Mouse (Mus musculus) cerebellum, adult 11 months (tissue): ENCODE results near the gene Glis3.

Source experiments
- DNase-seq: peaks from one replicate; pipeline ENCODE4 v3.0.0; 2022

The Glis3 gene

DNA sequence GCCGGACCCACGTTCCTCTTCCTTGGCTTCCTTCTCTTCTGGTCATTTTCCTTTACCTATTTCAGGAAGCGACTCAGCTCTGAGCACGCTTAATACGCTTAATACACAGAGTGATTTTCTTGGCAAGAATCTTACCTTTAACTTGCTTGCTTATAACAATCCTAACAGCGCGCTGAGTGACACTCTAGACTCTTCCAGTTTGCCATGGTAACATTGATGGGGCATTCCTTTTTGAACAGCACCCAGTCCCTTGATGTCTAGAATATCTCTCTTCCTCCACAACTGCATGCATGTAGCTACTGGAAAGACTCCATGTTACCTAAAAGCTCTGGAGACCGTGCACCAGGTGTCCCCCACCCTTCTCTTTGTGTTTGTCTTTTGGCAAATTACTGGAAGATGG, 225.5 kb downstream of the Glis3 start:
- no peak for DNase-seq

DNA sequence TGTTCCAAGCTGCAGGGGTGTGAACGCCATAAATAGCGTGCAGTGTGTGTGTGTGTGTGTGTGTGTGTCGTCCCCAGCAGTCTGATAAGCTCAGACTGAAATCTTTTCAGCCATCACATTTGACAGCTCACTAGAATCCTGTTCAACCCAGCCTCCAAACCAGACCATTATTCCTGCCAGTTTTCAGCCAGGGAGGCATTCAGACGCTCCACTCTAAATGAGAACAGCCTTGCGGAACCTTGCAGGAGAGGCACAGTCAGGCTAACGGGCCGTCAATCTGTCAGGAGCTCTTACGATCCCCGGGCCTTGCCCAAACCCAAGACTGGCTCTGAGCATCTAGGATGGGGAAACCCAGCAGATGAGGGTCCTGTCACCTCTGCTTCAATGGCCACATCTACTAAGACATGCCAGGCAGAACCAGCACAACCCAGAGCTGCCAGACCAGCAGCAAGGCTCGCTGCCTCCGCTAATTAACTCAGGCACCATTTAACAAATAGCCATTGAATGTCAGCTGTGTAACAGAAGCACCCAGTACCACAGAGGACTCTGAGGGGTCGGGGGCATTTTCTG, 226.8 kb downstream of the Glis3 start:
- no peak for DNase-seq

DNA sequence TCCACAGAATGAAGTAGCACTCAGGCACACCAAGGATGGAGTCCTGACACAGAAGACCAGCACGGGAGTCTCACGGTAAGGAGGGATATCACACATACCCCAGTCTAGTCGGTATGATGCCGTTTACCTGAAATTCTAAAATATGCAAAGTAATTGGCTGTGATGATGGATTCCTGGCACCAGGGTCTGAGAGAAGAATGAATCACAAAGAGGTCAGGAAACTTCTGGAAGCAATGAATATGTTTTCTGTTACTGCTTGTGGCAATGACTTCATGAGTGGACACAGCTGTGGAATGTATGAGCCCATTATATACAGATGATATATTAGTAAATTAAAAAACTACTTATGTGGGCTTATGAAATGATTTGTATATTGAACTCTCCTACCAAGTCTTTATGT, 231.1 kb downstream of the Glis3 start:
- DNase-seq: no peak

DNA sequence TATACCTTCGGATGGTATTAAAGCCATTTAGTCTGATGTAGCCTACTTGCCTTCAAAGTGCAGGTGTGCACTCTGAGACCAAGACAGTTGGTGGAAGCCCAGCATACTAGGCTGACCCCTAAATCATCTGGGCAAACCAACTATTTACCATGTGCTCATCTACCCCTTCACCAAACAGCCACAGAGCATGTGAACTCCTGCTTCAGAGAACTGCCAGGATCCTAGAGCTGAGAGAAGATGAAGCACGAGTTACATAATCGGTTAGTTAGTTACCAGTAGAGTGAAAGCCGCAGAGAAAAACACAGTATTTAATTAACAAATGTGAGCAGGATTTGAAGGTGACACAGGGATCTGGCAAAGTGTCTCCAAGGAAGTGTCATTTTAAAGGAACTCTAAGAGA, 237.7 kb downstream of the Glis3 start:
- no peak for DNase-seq

DNA sequence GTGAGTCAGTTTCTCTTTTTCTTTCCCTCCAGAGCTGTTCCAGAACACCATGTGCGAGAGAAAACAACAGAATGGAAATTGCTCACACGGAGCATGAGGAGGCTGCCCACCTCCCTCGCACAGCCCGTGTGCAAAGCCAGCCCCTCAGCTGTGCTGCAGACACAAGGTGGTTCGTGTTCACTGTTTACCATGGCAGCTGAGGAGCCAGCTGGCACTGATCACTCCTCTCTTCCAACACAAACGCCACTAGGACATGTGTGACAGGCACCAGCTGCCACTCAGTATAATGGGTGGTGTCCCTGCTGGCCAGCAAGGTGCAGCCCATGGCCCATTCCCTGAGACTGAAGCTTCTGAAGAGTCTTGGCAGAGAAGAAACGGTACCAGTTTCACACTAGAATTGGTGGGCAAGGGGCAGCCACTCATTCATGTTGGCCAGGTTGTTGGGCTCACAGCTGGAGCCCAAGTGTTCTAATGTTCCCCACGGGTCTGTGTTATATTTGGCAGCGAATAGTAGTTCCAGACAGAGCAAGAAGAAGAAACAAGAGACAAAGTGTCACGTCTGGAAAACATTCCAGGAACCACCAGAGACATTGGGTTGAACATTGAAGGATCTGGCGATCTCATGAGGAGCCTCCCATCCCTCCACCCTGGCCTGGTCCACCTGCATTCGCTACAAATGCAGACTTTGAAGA, 243.3 kb downstream of the Glis3 start:
- no peak for DNase-seq

DNA sequence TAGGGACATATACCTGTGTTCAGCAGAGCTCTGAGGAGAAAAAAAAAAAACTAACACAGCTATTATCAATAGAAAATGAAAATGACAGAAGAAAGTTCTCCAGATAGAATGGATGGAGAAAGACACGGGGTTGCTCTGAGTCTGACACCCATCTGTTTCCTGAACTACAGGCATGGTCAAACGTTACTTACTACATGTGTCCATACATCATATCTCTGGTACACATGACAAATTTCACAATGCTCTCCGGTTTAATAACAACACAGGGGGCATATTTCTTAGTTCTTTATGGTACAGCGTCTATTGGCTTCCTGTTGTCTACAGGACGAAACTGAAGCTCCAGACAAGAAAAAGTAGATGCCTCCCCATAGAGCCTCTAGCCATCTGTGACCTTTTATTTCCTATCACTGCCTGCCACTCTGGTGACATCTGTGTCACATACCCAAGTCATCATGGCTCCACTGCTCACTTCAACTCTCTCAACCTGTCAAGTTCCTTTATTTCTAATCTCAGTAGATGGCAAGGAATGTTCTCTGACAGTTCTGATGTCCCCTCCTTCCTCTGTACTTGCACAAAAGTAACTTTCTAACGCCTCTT, 251.6 kb downstream of the Glis3 start:
- no peak for DNase-seq

DNA sequence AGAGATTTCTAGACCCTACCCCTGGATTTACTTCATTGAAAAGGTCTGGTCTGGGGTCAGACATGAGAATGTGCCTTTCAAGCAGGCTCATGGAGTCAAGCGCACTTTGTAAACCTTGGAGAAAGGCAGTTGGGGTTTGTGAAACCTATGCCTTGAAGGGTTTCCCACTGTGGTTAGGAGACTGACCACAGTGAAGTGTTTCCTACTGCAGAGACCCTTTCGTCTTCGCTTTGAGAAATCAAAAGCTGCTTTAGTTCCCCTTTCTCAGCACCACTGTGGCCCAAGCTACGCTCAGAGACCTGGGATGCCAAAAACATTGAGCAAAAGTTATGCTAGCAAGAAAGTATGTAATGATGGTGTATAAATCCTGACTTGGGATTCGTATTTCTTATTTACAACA, 255.7 kb downstream of the Glis3 start:
- DNase-seq: no peak

DNA sequence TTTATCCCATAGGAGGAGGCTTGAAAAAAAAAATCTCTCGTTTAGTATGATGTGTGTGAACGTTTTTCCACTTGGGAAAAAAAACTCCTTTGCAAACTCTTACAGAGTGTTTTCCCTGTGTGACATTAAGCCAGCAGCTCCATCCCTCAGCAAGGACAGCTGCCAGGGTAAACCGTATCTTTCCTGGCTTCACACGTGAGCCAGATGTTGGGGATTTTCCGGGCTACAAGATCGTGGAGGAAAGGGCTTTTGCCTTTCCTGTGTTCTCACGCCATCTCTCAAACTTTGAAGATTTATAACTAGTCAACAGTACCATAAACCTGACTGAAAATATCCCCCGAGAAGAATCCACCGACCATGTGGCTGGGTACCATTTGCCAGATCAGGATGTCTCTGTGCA, 256.9 kb downstream of the Glis3 start:
- DNase-seq: no peak

DNA sequence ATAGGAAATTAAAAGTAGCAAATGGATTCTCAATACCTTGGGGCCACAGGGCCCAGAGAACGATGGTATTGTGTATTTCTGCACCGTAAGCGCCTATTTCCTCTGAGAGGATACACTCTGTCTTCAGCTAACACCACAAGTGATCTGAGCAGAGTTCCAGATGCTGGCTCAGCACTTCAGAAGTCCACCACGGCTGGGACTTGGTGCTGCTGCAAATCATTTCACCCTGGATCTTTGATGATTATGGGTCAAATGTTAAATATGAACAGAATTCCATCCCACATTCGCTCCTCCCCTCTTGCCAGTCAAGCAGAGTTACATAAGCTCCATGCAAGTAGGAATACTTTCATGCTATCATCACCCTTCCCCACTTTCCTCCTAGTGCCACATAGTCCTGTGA, 263.8 kb downstream of the Glis3 start:
- no peak for DNase-seq

DNA sequence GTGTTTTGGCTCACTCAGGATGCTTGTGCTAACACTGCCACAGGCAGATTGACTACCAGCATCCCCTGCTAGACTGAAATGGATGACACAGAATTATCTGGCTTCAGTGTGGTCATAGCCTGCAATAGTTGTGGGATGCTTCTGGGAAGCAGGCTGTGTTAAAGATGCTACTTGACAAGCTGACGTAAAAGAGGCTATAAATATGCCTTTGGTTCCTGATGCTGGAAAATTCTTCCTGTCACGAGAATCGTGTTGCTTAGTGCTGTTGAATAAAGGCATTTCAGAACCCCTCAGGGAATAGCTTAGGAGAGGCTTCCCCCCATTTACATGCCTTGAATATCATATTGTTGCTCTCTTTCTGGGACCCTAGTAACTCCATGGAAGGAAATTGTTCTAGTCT, 271.1 kb downstream of the Glis3 start:
- no peak for DNase-seq

DNA sequence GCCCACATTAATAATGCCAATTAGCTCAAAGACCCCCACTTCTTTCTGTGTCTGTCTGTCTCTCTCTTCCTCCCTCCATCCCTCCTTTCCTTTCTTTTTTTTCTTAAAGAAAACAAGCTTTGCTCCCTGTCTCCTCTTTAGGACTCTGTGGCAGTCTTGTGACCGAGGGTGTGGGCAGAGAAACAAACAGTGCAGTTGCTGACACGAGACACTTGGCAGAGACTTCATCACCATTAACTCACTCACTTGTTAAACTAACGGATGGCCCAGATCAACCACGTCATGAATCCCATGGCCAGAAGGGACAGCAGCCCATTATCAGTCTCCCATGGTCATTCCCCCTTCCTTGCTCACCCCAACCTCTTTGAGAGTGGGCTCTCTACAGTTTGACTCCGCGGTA, 276.9 kb downstream of the Glis3 start:
- no peak for DNase-seq

DNA sequence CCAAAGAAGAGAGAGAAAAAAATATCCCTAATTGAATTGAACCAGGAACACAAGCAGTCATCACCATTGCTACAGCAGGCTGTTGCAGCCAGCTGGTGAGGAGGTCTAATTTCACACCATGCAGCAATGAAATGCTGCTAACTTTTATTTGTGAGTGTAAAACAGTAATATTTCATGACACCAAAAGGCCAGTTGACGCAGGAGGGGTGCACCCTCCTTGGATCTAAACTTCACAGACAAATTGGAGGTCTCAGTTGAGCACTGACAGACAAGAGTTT, 284.4 kb downstream of the Glis3 start:
- no peak for DNase-seq

DNA sequence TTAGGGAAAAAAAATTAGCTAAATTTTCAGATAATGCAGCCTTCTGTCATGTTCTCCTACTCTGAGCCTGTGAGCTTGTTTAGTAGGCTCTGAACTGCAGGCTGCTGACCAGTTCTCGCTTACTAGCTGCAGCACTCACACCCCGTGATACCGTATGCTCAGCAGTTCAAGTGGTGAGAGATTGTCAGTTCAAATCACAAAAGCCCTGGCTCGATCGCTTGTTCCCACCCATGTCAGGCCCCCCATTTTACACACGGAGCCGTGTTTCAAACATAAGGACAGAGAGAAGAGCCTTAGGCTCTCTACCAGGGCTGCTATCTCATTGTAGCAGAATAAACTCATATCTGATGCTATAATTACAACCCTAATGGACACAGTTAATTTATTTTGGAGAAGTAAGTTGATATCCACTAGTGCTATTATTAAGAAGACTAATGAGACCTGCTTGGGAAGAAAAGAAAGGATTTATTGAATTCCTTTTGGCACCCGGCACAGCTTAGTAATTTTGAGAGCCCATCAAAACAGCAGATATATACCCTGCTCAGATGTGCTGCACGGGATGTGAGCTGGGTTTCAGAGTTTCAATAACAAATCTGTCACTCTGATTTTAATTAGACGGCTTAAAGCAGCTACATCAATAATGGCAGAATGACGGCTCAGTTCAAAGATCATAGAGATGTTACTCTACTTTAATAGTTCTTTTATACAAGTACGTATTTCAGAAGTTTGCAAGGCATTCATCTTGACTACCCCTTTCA, 284.9 kb downstream of the Glis3 start:
- DNase-seq: no peak

DNA sequence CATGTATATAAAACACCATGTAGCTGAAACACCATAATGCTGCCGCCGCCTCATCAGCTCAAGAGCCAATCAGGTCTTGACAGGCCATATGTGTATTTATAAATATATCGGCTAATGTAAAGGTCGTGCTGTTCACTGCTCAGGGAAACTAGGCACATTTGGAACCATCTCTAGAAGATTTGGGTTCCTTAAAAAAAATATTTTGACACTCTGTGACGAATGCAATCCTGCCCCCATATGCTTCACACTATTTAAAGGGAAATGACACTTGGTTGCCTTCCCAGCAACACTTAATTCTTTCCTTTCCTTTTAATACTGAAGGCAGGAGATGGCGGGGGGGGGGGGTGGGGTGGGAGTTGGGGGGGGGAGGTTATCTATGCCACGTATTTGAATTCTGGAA, 286.1 kb downstream of the Glis3 start:
- DNase-seq: no peak

DNA sequence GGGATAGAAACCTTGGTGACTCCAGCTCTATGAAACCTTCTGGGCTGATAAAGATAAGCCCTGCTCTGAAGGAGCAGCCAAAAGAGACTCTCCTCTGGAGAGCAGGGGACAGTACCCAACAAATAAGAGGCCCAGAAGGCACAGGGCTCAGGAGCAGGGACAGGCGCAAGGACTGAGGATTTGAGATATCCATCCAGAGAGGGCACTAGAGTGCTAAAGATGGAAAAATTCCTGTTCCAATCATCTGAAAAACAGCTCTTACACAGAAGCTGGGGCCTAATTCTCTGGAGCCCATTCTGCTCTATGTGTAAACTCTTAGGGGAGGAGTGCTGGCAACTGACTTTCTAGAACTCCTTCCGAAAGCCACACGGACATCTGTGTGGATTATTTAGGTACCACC, 287.0 kb downstream of the Glis3 start:
- DNase-seq: no peak

DNA sequence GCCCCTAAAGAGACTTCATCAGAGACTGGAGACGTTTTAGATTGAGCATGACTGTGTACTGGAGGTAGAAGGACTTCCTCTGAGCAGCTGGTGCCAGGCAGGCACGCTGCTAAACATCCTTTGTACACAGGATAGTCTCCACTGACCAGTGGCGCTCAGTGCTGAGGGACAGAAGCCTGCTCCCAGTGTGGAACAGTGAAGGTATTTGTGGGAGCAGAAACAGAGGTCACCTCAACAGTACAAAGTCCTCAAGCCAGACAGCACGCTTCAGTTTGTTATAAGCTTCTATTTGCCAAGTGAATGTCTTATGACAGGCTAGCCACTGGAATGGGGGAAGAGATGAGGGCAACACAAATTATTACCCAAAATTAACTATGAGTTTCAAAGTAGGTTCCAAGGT, 289.0 kb downstream of the Glis3 start:
- DNase-seq: no peak

DNA sequence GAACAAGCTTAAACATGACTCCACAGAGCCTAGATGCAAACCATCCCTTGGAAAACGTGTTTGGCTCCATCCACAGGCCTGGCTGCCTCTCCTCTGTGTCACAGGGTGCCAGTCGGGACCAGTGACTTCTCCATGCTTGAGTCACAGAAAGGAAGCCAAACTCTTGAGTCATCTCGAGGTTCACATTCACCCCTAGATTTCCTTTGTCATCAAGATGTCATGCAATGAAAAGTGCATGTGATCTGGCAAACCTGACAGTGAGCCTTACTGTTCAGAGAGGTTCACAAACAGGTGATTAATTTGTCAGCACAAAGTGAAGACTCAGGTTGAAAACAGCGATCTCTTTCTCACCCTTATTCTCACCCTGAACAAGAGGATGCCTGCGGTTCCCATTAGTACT, 290.7 kb downstream of the Glis3 start:
- DNase-seq: no peak

DNA sequence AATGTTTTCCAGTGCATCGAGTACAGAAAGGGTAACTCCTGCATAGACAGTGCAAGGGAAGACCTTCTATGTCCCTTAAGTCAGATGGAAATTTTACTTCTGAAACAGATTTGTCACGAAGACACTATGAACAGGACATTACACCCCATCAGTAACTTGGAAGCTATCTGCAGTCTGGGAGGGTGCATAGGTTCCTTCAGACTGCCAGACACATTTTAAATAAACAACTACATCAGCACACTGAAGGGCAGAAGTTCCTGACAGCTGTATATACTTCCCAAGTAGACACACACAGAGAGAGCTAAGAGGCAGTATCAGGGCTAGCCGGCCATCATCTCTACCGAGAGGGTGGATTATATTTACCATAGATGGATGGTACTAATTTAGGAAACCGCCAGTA, 296.5 kb downstream of the Glis3 start:
- no peak for DNase-seq

DNA sequence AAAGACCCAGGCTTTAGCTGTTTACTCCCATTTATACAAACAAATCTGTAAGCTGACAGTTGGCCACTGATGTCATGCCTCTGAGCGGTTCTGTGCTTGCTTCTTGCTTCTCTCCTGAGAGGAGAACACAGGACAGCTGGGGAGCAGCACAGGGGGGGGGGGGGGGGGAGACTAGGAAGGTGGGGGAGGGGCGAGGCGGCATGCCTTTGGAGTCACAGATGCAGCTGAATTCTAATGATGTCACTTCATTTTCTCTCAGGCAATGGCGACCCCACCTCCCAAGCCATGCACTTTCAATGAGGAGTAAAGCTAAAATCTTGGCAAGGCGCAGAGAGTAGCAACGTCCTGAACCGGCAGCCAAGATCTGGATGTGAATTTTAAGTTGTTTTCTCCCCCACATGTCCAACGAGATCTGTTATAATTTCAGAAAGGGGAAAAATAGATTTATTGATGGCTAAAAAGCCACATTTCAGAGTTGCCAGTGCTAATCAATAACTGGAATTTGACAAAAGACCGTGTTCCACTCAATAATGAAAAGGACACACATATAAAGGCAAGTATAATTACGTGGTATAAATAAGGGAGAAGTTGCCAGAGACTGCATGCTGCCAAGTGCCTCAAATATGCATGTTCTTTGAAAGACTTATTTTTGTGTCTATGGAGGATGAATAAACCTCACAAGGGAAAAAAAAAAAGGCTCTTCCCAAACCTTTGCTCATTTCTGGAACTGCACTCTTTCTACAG, 297.5 kb downstream of the Glis3 start:
- no peak for DNase-seq

DNA sequence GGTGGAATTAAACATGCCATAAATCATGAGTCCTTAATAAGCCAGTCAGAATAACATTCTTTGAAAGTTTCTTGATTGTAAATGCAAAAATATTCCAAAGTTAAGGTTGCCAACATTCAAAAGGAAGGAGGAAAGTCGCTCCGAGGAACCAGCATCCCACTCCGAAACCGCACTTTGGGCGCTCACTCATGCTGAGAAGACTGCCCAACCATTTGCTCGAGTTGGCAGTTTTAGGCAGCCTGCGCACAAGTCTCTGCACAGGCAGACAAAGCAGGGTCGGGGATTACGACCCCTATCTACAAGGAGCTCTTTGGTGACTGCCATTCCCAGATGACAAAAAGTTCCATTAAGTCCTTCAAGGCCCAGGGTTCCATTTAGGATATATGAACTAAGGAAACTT, 298.4 kb downstream of the Glis3 start:
- DNase-seq: no peak

DNA sequence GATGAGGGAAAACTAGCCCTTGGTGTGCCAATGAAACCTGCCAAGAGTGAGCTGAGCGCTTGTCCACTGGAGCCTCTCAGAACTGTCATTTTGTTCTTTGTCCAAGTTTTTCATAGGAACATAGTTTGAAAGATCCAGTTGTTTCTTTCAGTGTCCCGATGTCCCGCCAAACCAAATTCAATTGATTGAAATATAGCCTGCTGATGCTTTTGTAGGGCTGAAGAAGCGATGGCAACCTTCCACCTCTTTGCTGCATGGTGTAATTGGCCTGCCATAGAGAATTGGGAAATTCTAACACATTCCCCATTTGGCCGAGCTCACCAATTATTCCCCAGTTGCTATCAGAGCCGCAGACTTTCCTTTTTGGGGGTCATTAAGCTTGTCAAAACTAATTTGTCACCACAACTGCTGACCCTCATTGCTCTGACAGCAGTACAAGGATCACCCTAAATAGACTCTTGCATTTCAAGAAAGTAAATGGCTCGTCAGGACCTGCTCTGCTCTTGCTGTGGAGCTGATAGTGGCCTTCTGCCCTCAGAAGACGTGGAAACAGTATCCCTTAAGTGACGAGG, 299.1 kb downstream of the Glis3 start:
- no peak for DNase-seq

DNA sequence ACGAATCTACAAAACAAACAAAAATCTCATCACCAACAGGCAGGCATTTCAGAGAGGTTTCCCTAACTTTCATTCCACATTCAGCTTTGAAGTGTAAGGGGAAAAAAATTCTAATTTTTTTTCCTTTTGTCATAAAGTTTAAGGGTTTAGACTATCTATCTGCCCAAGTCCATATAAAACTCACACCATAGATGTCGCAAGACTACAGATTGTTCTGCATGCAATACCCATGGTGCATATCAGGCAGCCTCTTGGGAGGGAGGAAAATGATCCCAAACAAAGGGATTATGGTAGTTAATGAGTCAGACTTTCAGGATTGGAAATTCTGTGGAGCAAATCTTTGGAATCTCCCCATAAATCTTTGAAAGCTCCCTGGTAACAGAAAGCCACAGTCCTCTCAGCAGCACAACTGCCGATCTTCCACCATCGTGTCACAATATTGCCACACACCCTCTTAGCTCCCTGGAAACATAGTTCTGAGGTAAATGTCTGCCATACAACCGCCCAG, 302.0 kb downstream of the Glis3 start:
- DNase-seq: no peak

DNA sequence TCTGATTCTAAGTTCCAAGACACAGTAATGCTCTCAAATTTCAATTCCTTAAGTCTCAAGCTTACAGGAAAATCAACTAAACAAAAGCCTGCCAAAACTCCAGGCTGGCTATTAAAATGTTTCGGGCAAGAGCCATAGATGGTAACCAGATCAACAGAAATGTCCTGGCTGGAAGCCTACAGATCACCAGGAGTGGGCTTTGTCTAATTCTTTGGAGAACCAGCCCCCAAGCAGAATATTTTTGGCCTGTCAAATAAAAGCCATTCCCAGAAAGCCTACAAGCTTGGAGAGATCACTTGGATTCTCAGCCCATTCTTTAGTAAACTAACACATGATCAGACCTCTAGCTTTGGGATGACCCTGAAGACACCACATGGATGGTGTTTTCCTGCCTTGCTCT, 303.5 kb downstream of the Glis3 start:
- no peak for DNase-seq
